Mouse (Mus musculus) forebrain, embryonic 10.5 days (tissue): ENCODE results near the gene Ppan. TPM values are rescaled to one million over a fixed set of nuclear protein-coding genes. Genes with fewer than 3 reads are reported as not detected.

Experiments
- DNase-seq: peaks from one replicate; pipeline ENCODE4 v3.0.0-alpha.2; 2017; ENCODE audit warnings: low spot score; ENCODE audit errors: extremely low spot score
- H3K27ac ChIP-seq: fragments of 300-500 bp; sonication (generic); 2 replicates; pipeline ENCODE4 v1.5.1; 2016; ENCODE audit warnings: mild to moderate bottlenecking
- H3K27me3 ChIP-seq: fragments of 300-500 bp; sonication (generic); 2 replicates; pipeline ENCODE4 v1.6.1; 2016; ENCODE audit warnings: mild to moderate bottlenecking; ENCODE audit not compliant: poor library complexity, severe bottlenecking
- H3K36me3 ChIP-seq: fragments of 300-500 bp; sonication (generic); replicated peaks from 2 replicates; pipeline ENCODE4 v1.6.1; 2016; ENCODE audit warnings: mild to moderate bottlenecking, moderate library complexity
- H3K4me1 ChIP-seq: fragments of 300-500 bp; sonication (generic); 2 replicates; pipeline ENCODE4 v1.6.1; 2016
- H3K4me3 ChIP-seq: fragments of 300-500 bp; sonication (generic); 2 replicates; pipeline ENCODE4 v1.5.1; 2016; ENCODE audit warnings: mild to moderate bottlenecking, moderate library complexity
- H3K9me3 ChIP-seq: fragments of 300-500 bp; sonication (generic); 2 replicates; pipeline ENCODE4 v1.6.1; 2016; ENCODE audit warnings: mild to moderate bottlenecking, moderate library complexity
- WGBS: fragments of 180-500 bp; shearing (Covaris S2); methylation state at CpG from one replicate; pipeline ENCODE4 v1.1.7; 2016; 5-methylcytosine and 5-hydroxymethylcytosine counted together
- polyA plus RNA-seq: library from polyadenylated mRNA; unstranded; fragments of >200 nt; fragmentation: Nextera tagmentation; extraction: Ambion mirVana; gene quantifications from 2 replicates; pipeline ENCODE4 v1.2.1, GENCODE M21; 2016

The Ppan gene
- 107 and 108 TPM in 2 replicates for polyA plus RNA-seq

DNA sequence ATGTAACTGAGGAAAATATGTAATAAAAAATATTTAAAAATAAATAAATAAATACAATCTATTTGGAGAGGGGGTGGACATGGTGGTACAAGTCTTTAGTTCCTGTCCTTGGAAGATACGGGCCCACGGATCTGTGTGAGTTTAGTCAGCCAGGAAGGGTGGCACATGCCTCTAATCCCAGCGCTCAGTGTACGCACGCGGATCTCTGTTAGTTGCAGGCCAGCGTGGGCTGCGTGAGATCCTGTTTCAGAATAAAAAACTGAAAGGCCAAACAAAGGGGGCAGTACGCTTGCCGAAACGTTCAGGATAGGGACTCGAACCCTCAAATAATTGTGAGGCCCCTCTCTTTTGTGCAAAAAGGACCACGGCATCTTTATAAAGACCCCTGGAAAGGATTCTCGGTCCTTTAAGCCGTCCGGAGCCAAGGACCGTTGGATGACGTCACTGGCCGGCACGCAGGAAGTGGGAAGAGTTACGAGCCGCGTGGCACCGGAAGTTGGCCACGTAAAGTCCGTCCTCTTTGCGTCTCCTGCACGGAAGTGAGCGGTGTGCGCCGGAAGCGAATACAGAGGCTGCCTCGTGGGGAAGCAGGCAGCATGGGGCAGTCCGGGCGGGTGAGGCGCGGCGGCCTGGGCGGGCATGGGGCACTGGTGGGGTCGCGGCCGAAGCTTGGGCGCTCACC is at the start of gene Ppan:
Gene Ppan, plus strand, starts transcription at position 472 of the 682 bp plus-strand sequence.
- Histone ChIP-seq H3K27me3 (no peaks in the 10 kb centered on the region), H3K9me3 (peaks cover 9% of the 10 kb centered on the region; the same call in 1 of the 2 replicates), H3K4me3 (peak within 1 kb of the TSS; percentile 85), H3K27ac (peak within 1 kb of the TSS; percentile 95), H3K4me1 (peaks cover 15% of the 10 kb centered on the region), H3K36me3 (peaks cover 37% of the 10 kb centered on the region)
- WGBS = under 1% methylated on average over 43 of the region's 43 CpGs
- peak; percentile 97 for DNase-seq

DNA sequence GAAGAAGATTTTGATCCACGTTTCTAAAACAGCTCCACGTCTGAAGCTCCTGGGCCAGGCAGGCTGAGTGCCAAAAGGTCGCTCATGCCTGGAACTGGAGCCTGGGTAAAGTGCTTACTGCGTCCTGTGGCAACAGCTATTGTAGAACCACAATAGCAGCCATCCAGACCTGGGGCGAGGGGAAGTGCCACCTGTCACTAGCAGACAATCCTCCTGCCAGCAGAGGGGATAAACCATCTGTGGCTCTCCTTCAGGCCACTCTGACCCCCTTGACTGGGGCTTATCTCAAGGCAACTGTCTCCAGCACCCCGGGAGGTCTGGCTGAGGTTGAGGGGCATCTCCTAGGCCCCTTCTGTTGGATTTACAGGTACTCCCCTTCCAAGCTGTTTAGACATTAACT is 49.0 kb upstream of the Ppan start:
- no peaks in the 10 kb centered on the region for H3K4me1 ChIP-seq
- no peak overlapping the region for H3K4me3 ChIP-seq
- H3K27me3 ChIP-seq = peaks cover 2% of the 10 kb centered on the region; the same call in 1 of the 2 replicates
- 62% methylated on average over 6 of the region's 6 CpGs for WGBS
- no peaks in the 10 kb centered on the region for H3K36me3 ChIP-seq
- no peak for DNase-seq
- no peak overlapping the region for H3K27ac ChIP-seq
- H3K9me3 ChIP-seq = no peaks in the 10 kb centered on the region

DNA sequence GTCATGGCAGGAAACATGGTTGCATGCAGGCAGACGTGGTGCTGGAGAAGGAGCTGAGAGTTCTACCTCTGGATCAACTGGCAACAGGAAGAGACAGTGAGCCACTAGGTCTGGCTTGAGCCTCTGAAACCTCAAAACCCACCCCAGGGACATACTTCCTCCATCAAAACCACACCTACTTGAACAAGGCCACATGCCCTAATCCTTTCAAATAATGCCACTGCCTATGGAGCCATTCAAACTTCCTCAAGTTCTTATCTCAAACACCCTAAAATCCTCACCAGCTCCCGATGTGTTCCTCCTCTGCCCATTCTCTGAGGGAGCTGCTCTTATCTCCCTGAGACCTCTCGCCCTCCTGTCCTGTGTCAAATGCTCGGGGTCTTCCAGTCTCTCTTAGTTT is 45.8 kb upstream of the Ppan start:
- peaks cover 4% of the 10 kb centered on the region; the same call in 1 of the 2 replicates for H3K27me3 ChIP-seq
- no peaks in the 10 kb centered on the region for H3K4me1 ChIP-seq
- no peak overlapping the region for H3K27ac ChIP-seq
- no peaks in the 10 kb centered on the region for H3K36me3 ChIP-seq
- no peak for DNase-seq
- no peaks in the 10 kb centered on the region for H3K9me3 ChIP-seq
- WGBS = 74% methylated on average over 4 of the region's 4 CpGs
- H3K4me3 ChIP-seq = no peak overlapping the region

DNA sequence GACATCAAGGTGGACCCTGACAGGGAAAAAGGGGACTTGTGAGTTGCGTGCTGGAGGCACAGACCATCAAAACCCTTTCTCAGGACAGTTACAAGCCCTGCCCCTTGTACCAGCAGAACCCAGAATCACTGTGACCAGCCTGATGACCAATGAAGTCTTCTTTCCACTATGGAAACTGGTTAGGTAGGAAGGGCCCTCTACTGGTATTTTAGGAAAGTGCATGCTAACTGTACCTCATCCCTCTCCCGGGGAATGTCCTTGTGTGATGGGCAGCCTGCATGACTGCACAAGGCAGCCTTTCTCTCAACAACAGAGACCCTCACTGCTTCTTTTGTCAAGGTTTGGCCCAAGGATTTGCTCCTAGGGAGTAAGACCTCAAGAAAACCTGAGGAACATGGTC is 45.3 kb upstream of the Ppan start:
- H3K36me3 ChIP-seq = no peaks in the 10 kb centered on the region
- WGBS = 36% methylated on average over 2 of the region's 2 CpGs
- H3K27ac ChIP-seq = no peak overlapping the region
- no peaks in the 10 kb centered on the region for H3K9me3 ChIP-seq
- H3K27me3 ChIP-seq = peaks cover 4% of the 10 kb centered on the region; the same call in 1 of the 2 replicates
- no peaks in the 10 kb centered on the region for H3K4me1 ChIP-seq
- no peak overlapping the region for H3K4me3 ChIP-seq
- DNase-seq = no peak

DNA sequence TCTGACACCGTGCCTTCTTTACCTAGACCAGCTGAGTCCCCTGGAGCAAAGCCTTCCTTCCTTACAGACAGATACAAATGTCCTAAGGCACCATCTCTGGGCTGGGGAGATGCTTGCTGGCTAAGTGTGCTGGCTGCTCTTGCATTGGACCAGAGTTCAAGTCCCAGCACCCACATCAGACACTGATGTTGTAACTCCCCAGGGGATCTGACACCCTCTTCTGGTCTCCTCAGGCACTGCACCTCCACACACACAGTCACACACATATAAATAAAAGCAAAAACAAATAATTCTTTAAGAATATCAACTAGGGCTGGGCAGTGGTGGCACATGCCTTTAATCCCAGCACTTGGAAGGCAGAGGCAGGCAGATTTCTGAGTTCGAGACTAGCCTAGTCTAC is 37.8 kb upstream of the Ppan start:
- no peak overlapping the region for H3K4me3 ChIP-seq
- H3K9me3 ChIP-seq = no peaks in the 10 kb centered on the region
- no peaks in the 10 kb centered on the region for H3K36me3 ChIP-seq
- no peaks in the 10 kb centered on the region for H3K4me1 ChIP-seq
- no peak for DNase-seq
- no peak overlapping the region for H3K27ac ChIP-seq
- H3K27me3 ChIP-seq = no peaks in the 10 kb centered on the region
- WGBS = 84% methylated on average over 2 of the region's 2 CpGs

DNA sequence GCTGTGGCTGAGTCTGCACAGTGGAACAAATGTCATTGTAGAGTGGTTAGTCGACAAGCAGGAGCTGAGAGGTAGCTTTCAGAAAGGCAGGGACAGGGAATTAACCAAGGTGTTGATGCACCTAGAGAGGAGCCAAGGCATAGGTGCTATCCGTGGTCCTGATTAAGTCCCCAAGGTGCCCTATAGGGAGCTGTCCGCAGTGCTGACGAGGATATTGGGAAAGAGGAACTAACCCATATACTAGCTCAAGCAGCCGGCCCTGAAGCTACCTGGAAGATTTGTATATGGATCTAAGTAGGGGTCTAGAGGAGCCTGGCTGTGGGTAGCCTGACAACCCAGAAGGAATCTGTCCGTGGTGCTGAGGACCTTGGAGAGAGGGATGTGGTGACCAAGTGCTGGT is 30.8 kb upstream of the Ppan start:
- WGBS = 11% methylated on average over 6 of the region's 6 CpGs
- no peaks in the 10 kb centered on the region for H3K9me3 ChIP-seq
- no peak overlapping the region for H3K4me3 ChIP-seq
- H3K27me3 ChIP-seq = no peaks in the 10 kb centered on the region
- no peak overlapping the region for H3K27ac ChIP-seq
- DNase-seq = peak; percentile 35
- no peaks in the 10 kb centered on the region for H3K4me1 ChIP-seq
- no peaks in the 10 kb centered on the region for H3K36me3 ChIP-seq

DNA sequence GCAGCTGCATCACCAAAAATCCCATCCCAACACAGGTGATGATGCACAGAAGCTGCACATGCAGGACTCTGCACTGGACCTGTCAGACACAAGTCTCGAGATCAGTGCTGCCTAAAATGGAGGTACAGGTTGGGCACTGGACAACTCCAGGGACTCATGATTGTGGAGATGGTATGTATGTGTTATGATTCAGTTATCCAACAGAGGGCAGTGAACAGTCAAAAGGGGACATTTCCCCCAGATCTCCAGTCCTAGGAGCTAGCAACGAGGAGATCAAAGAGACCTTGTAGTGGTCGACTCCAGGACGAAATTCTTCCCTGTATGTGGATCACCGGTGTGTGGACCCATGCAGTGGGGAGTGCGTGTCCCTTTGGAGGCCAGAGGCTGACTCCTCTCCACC is 28.0 kb upstream of the Ppan start:
- Histone ChIP-seq H3K4me1 (no peaks in the 10 kb centered on the region), H3K4me3 (no peak overlapping the region), H3K27me3 (no peaks in the 10 kb centered on the region), H3K36me3 (no peaks in the 10 kb centered on the region), H3K27ac (no peak overlapping the region), H3K9me3 (no peaks in the 10 kb centered on the region)
- WGBS = 55% methylated on average over 6 of the region's 6 CpGs
- DNase-seq = no peak

DNA sequence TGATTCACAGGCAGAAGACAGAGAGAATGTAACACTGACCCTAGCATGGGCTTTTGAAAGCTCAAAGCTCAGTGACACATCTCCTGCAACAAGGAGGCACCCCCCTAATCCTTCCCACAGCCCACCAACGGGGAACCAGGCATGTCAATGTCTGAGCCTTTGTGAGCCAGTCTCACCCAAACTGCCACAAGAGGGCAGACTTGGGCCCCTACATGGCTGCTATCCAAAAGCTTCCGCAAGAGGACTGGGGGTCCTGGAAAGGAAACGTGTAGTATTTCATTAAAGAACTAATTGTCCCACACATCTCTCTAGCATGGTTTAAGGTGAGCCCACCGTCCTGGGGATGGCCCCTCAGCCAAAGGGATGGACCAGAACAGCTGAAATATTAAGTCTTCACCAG is 26.2 kb upstream of the Ppan start:
- H3K4me1 ChIP-seq = no peaks in the 10 kb centered on the region
- DNase-seq = peak; percentile 43
- H3K27ac ChIP-seq = no peak overlapping the region
- no peaks in the 10 kb centered on the region for H3K9me3 ChIP-seq
- H3K27me3 ChIP-seq = peaks cover 8% of the 10 kb centered on the region
- WGBS = 17% methylated on average over 4 of the region's 4 CpGs
- H3K36me3 ChIP-seq = no peaks in the 10 kb centered on the region
- no peak overlapping the region for H3K4me3 ChIP-seq

DNA sequence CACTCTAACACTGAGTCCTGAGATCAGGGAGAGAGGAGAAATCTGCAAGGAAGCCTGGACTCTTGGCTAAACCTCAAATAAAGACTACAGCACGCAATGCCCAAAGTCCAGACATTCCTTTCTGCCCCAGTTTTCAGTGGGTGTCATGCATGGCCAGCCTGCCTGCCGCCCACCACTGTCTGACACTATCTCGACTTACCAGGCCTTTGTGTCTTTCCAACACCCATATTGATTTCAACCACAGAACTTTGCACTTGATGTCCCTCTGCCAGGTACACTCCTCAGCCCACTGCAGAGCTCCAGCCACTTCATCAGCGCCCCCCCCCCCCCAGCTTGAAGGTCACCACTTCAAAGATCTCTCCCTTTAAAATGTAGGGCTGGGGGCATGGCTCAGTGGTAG is 25.8 kb upstream of the Ppan start:
- Histone ChIP-seq H3K4me3 (no peak overlapping the region), H3K27ac (no peak overlapping the region), H3K27me3 (peaks cover 12% of the 10 kb centered on the region), H3K4me1 (no peaks in the 10 kb centered on the region), H3K36me3 (no peaks in the 10 kb centered on the region), H3K9me3 (no peaks in the 10 kb centered on the region)
- WGBS = 59% methylated on average over 4 of the region's 4 CpGs
- no peak for DNase-seq

DNA sequence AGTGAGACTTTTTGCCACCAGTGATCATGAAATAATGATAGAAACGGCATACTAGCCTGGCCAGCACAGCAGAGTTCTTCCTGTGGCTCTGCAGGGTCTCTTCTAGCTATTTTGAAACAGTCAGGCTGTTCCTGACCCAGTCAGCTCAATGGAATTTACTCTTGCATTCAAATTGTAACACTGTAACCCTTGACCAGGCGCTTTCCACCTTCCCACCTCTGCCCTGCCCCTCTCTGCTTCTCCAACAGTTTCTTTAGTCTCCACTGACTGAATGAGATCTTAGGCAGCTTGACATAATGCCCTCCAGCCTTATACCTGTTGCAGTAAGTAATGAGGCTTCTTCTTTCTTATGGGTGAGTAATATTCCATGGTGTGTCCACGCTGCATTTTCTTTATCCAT is 21.1 kb upstream of the Ppan start:
- WGBS = 64% methylated on average over 3 of the region's 3 CpGs
- peaks cover 9% of the 10 kb centered on the region for H3K4me1 ChIP-seq

DNA sequence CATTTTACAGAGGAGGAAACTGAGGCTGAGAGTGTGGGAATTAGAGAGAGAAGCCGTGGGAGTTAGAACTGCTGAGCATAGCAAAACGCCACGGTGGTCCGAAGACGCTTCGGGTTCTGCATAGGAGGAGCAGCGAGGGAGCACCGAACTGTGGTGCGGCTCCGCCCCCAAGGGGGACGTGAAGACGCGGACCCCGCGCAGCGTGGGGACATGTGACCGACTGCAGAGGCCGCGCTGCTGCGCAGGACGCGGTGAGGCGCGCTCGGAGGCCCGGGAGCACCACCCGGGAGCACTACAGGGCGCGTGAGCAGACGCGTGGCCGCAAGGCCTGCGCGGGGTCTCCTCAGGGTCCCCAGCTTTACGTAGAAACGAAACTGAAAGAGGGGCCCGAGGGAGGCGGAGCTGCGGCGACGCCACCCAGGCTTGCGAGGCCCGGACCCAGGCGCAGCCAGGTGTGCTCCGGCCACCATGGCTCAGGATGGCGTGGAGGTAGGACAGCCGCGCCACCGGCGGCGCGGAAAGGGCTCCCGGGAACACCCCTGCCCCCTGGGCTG is 19.4 kb upstream of the Ppan start, which contains the start of gene A230050P20Rik:
Gene A230050P20Rik, plus strand, starts transcription at position 195 of the 554 bp plus-strand sequence.
- H3K9me3 ChIP-seq = no peaks in the 10 kb centered on the region
- H3K4me3 ChIP-seq = peak within 1 kb of the TSS; percentile 43
- H3K27ac ChIP-seq = no peak within 1 kb of the TSS
- no peak for DNase-seq
- no peaks in the 10 kb centered on the region for H3K36me3 ChIP-seq
- peaks cover 9% of the 10 kb centered on the region for H3K4me1 ChIP-seq
- WGBS = 11% methylated on average over 53 of the region's 53 CpGs
- peaks cover 54% of the 10 kb centered on the region for H3K27me3 ChIP-seq

More for the DNA sequence above, 21.1 kb upstream of the Ppan start:
- Histone ChIP-seq H3K36me3 (no peaks in the 10 kb centered on the region), H3K27ac (no peak overlapping the region), H3K9me3 (no peaks in the 10 kb centered on the region), H3K27me3 (peaks cover 54% of the 10 kb centered on the region), H3K4me3 (no peak overlapping the region)
- no peak for DNase-seq

DNA sequence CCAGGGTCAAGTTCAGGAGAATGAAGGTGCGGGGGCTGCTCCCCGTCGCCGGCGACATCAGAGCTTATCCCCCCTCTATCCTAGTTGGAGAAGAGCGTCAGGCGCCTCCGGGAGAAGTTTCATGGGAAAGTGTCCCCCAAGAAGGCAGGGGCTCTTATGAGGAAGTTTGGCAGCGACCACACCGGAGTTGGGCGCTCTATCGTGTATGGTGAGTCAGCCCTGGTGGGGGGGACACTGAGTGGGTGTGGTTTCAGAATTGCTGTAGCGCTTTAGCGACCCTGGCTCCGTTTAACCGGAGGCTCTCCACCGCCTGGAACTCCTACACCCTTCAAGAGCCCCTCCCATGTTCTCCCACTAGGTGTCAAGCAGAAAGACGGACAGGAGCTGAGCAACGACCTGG is 18.7 kb upstream of the Ppan start:
- no peaks in the 10 kb centered on the region for H3K9me3 ChIP-seq
- peaks cover 54% of the 10 kb centered on the region for H3K27me3 ChIP-seq
- 10% methylated on average over 19 of the region's 19 CpGs for WGBS
- peak overlapping the region; percentile 43 for H3K4me3 ChIP-seq
- H3K4me1 ChIP-seq = peaks cover 9% of the 10 kb centered on the region
- no peaks in the 10 kb centered on the region for H3K36me3 ChIP-seq
- H3K27ac ChIP-seq = no peak overlapping the region
- no peak for DNase-seq
